Mouse (Mus musculus) liver, embryonic 13.5 days (tissue): Measurements from ENCODE around the gene Prkce. TPM values are rescaled to one million over a fixed set of nuclear protein-coding genes. Genes with fewer than 3 reads are reported as not detected.

Source experiments
- ATAC-seq: fragments of 200-750 bp; cut with Nextera tagmentation; 2 replicates; pipeline ENCODE4 v1.8.0; 2017; ENCODE audit warnings: low read depth, mild to moderate bottlenecking, moderate number of reproducible peaks, moderate library complexity
- DNase-seq: peaks from one replicate; pipeline ENCODE4 v3.0.0; 2022
- H3K27ac ChIP-seq: fragments of 300-500 bp; sonication (generic); 2 replicates; pipeline ENCODE4 v1.5.1; 2015; ENCODE audit warnings: moderate library complexity, mild to moderate bottlenecking, inconsistent platforms
- H3K27me3 ChIP-seq: fragments of 300-500 bp; sonication (generic); 2 replicates; pipeline ENCODE4 v1.6.1; 2015; ENCODE audit warnings: mild to moderate bottlenecking, inconsistent platforms
- H3K36me3 ChIP-seq: fragments of 300-500 bp; sonication (generic); 2 replicates; pipeline ENCODE4 v1.6.1; 2015; ENCODE audit warnings: mild to moderate bottlenecking, inconsistent platforms
- H3K4me1 ChIP-seq: fragments of 300-500 bp; sonication (generic); replicated peaks from 2 replicates; pipeline ENCODE4 v1.6.1; 2015; ENCODE audit warnings: inconsistent platforms
- H3K4me2 ChIP-seq: fragments of 300-500 bp; sonication (generic); 2 replicates; pipeline ENCODE4 v1.6.1; 2015; ENCODE audit warnings: inconsistent platforms, mild to moderate bottlenecking, moderate library complexity
- H3K4me3 ChIP-seq: fragments of 300-500 bp; sonication (generic); replicated peaks from 2 replicates; pipeline ENCODE4 v1.5.1; 2015; ENCODE audit warnings: mild to moderate bottlenecking, inconsistent platforms
- H3K9ac ChIP-seq: fragments of 300-500 bp; sonication (generic); 2 replicates; pipeline ENCODE4 v1.6.1; 2015; ENCODE audit warnings: mild to moderate bottlenecking, inconsistent platforms
- H3K9me3 ChIP-seq: fragments of 300-500 bp; sonication (generic); replicated peaks from 2 replicates; pipeline ENCODE4 v1.6.1; 2016; ENCODE audit warnings: inconsistent platforms
- WGBS: fragments of 180-500 bp; shearing (Covaris S2); methylation state at CpG from one replicate; pipeline ENCODE4 v1.1.7; 2015; ENCODE audit not compliant: insufficient replicate concordance; 5-methylcytosine and 5-hydroxymethylcytosine counted together
- polyA plus RNA-seq: library from polyadenylated mRNA; unstranded; fragments of >200 nt; fragmentation: Nextera tagmentation; extraction: Ambion mirVana; gene quantifications from 2 replicates; pipeline ENCODE4 v1.2.1, GENCODE M21; 2015

Prkce gene
- polyA plus RNA-seq, 1 experiment from 2014 or later: 0.90 TPM

DNA sequence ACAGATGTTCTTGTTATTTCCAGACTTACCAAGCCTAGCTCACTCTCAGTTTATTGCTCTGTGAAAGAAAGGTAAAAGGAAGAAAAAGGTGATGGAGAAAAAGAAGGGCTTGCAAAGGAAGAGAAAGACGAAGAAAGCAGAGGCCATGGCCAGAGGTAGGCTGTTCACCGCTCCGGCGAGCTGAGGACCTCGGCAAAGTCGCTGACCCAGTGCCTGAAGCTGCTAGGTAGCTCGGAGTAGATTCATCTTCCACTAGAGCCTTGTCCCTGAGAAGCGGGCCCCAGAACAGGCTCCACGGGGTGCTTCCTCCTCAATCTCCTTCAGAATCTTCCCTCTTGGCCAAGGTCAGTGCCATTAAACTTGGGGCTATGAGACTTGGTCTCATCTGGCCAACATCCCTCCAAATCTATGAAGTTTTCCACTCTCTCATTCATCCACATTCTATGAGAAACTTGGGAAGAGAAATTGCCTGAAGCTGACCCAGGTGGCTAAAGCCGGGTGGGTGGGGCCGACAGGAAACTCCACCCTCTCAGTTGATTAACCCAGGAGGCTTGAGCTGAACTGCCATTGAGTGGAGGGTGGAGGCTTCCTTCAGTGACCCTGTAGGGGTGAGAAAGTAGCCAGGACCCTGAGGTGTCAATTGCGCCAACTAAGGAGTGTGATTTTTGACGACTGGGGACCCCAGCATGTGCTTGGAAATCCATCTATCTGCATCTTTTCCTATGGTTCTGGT lies 502.2 kb downstream of the Prkce start:
- Histone ChIP-seq H3K4me3 (no peak overlapping the region), H3K36me3 (no peaks in the 10 kb centered on the region), H3K4me1 (no peaks in the 10 kb centered on the region), H3K27me3 (peaks cover 22% of the 10 kb centered on the region), H3K27ac (no peak overlapping the region), H3K9ac (no peak overlapping the region), H3K4me2 (no peak overlapping the region), H3K9me3 (no peaks in the 10 kb centered on the region)
- WGBS: 60% methylated on average over 13 of the region's 13 CpGs
- ATAC-seq (no peak), DNase-seq (no peak)

DNA sequence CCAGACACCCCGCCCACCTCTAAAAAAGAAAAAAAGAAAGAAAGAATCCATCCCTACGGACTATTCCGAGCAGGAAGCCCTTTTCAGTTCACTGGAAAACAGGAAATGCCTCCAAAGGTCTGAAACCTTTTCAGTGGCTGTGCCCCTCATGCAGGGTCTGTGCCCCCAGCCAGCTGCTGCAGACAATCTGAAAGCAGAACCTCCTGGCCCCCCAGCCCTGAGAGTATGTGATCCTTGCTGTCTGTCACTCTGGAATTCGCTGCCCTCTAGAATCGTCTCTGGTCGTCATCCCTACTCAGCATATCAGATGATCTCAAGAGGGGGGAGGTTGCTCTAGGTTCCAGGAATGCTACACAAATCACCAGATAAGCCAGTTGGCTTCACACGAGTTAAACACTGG lies 503.1 kb downstream of the Prkce start:
- DNase-seq (no peak), ATAC-seq (no peak)
- no peak overlapping the region for H3K9ac ChIP-seq
- H3K36me3 ChIP-seq: no peaks in the 10 kb centered on the region
- peaks cover 22% of the 10 kb centered on the region for H3K27me3 ChIP-seq
- no peaks in the 10 kb centered on the region for H3K9me3 ChIP-seq
- no peaks in the 10 kb centered on the region for H3K4me1 ChIP-seq
- no peak overlapping the region for H3K4me2 ChIP-seq
- no peak overlapping the region for H3K4me3 ChIP-seq
- WGBS: 16% methylated on average over 7 of the region's 7 CpGs
- H3K27ac ChIP-seq: no peak overlapping the region

DNA sequence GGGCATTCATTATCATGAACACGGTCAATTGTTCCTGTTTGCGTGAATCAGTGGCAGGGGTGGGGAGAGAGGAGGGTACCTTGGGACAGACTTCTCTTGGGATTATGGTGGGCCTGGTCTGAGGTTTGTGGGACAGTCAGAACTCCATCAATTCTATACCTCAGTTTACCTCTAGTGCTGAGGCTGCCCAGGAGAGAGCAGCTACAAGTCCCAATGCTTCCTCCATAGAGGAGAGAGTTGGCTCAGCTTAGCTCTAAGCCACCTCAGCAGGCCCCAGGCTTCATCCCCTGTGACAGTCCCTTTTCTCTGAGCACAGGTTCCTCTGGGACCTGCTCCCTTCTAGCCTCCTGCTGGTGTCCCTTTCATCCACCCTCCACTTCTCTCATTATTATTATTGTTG lies 507.4 kb downstream of the Prkce start:
- ATAC-seq: no peak
- WGBS: 23% methylated on average over 2 of the region's 2 CpGs
- no peak overlapping the region for H3K9ac ChIP-seq
- H3K9me3 ChIP-seq: no peaks in the 10 kb centered on the region
- no peaks in the 10 kb centered on the region for H3K4me1 ChIP-seq
- no peaks in the 10 kb centered on the region for H3K36me3 ChIP-seq
- H3K27me3 ChIP-seq: peaks cover 9% of the 10 kb centered on the region
- H3K4me2 ChIP-seq: no peak overlapping the region
- H3K4me3 ChIP-seq: no peak overlapping the region
- H3K27ac ChIP-seq: no peak overlapping the region
- no peak for DNase-seq

DNA sequence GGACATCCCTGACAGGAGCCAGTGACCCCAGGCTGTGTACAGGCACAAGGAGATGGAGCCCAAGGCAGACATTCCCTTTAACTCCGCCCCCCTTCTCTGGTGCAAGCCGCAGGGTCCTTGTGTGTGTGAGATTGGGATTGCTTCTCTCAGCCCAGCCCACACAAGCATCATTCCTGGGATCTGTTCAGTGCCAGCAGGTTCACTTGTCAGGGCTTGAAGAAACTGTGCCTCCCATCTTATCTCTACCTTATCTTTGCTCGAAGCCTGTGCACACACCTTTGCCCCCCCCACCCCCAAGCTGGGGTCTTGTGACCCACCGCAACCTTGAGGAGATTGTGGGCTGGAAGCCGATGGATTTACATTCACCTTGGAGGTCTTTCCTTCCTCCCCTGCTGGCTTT lies 508.8 kb downstream of the Prkce start:
- Histone ChIP-seq H3K4me1 (no peaks in the 10 kb centered on the region), H3K27me3 (no peaks in the 10 kb centered on the region), H3K27ac (no peak overlapping the region), H3K4me2 (no peak overlapping the region), H3K9ac (no peak overlapping the region), H3K9me3 (no peaks in the 10 kb centered on the region), H3K36me3 (no peaks in the 10 kb centered on the region), H3K4me3 (no peak overlapping the region)
- DNase-seq (no peak), ATAC-seq (no peak)
- WGBS: 55% methylated on average over 5 of the region's 5 CpGs

DNA sequence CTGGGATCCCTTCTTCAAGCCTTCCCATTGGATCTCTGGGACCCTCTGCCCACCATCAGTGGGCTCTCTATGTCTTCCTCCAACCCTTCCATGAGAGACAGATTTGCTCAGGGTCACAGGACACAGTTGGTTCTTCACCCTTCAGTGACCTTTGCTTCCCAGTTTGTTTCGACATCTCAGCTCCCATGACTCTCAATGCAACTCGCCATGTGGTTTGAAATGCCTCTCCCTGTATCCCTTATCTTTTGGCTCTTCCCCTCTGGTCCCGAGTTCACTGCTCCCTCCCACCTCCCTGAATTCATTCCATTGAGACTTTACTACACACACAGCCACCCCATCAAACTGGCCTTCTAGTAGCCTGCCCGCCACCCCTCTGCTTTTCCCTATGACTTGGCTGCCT lies 509.3 kb downstream of the Prkce start:
- ATAC-seq (no peak), DNase-seq (no peak)
- H3K27me3 ChIP-seq: no peaks in the 10 kb centered on the region
- no peaks in the 10 kb centered on the region for H3K9me3 ChIP-seq
- H3K27ac ChIP-seq: no peak overlapping the region
- no peaks in the 10 kb centered on the region for H3K4me1 ChIP-seq
- no peak overlapping the region for H3K4me2 ChIP-seq
- H3K36me3 ChIP-seq: no peaks in the 10 kb centered on the region
- H3K9ac ChIP-seq: no peak overlapping the region
- 43% methylated on average over 4 of the region's 4 CpGs for WGBS
- H3K4me3 ChIP-seq: no peak overlapping the region

DNA sequence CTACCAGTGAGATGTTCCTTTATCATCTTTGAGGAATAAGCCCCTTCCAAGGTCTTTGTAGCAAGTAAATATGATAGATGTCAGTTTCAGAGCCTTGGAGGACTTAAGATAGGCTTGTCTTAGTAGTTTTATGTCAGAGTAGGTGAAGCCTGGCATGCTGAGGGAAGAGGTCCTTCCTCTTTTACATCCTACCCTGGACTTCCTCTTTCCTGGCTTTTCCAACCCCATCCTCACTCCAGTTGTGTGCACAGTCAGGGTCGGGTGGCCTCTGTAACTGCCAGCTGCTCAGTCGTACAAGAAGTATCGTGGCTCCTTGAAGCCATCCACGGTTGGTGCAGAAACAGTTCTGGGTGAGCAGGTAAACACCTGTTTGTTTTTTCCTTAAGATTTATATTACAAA lies 517.7 kb downstream of the Prkce start:
- Histone ChIP-seq H3K9ac (no peak overlapping the region), H3K4me2 (no peak overlapping the region), H3K9me3 (no peaks in the 10 kb centered on the region), H3K4me3 (no peak overlapping the region), H3K4me1 (no peaks in the 10 kb centered on the region), H3K27ac (no peak overlapping the region), H3K27me3 (no peaks in the 10 kb centered on the region), H3K36me3 (no peaks in the 10 kb centered on the region)
- 42% methylated on average over 4 of the region's 4 CpGs for WGBS
- ATAC-seq (no peak), DNase-seq (no peak)

DNA sequence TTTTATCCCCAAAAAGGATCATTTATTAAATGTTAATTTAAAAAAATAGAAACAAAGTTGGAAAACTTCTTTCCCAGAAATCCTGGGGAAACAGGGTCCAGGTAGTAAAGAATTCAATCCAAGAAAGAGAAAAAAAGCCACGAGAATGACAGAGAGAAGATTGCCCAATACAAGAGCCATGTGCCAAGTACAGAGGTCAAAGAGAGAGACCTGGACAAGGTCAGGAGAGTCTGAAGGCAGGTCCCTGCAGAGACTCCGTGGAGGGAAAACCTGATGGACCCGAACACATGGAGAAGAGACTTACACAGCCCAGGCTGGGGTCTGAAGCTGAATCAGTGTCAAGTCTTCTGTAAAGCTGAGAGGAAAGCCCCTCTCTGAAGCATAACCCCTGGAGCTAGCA lies 519.4 kb downstream of the Prkce start:
- H3K4me2 ChIP-seq: no peak overlapping the region
- H3K27ac ChIP-seq: no peak overlapping the region
- H3K9ac ChIP-seq: no peak overlapping the region
- H3K27me3 ChIP-seq: no peaks in the 10 kb centered on the region
- DNase-seq (no peak), ATAC-seq (no peak)
- WGBS: 52% methylated on average over 3 of the region's 3 CpGs
- no peaks in the 10 kb centered on the region for H3K9me3 ChIP-seq
- H3K4me3 ChIP-seq: no peak overlapping the region
- no peaks in the 10 kb centered on the region for H3K4me1 ChIP-seq
- no peaks in the 10 kb centered on the region for H3K36me3 ChIP-seq

DNA sequence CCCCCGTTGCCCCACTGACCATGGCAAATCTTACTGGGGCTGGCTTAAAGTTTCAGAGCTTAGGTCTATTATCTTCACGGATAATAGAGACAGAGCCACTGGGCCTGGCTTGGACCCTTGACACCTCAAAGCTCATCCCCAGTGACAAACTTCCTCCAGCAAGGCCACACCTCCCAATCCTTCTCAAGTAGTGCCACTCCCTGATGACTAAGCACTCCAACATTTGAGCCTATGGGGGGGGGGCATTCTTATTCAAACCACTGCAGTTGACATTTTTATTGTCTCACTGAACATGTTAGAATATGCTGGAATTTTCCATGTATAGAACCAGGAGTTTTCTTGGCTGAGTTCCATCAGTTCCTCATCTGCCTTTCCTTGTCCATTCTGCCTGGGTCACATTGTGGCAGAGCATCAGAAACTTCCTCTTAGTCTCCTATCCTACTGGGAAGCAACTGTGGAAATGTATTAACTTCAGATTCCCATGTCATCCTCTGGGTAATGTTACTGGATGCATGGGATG lies 523.3 kb downstream of the Prkce start:
- H3K9ac ChIP-seq: no peak overlapping the region
- H3K4me3 ChIP-seq: no peak overlapping the region
- no peaks in the 10 kb centered on the region for H3K36me3 ChIP-seq
- H3K9me3 ChIP-seq: no peaks in the 10 kb centered on the region
- ATAC-seq (no peak), DNase-seq (no peak)
- WGBS: 73% methylated on average over 2 of the region's 2 CpGs
- H3K27me3 ChIP-seq: no peaks in the 10 kb centered on the region
- H3K4me2 ChIP-seq: no peak overlapping the region
- no peaks in the 10 kb centered on the region for H3K4me1 ChIP-seq
- no peak overlapping the region for H3K27ac ChIP-seq

DNA sequence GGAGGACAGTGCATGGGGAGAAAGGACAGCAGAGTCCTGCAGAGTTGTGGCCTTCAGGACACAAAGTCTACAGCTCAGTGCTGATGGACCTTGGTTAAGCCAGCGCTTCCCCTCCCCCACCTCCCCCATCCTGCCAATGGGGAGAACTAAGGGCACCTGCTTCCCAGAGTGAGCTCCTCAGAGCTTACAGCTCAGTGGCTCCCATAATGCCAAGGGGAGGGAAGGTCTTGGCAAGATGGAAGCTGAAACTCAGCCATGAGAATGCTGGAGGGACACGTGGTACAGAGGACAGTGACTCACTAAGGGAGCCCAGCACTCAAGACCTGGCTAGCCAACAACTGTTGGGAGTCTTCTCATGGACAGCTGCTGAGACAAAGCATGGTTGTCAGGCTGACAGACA lies 530.2 kb downstream of the Prkce start:
- H3K4me2 ChIP-seq: no peak overlapping the region
- 75% methylated on average over 2 of the region's 2 CpGs for WGBS

DNA sequence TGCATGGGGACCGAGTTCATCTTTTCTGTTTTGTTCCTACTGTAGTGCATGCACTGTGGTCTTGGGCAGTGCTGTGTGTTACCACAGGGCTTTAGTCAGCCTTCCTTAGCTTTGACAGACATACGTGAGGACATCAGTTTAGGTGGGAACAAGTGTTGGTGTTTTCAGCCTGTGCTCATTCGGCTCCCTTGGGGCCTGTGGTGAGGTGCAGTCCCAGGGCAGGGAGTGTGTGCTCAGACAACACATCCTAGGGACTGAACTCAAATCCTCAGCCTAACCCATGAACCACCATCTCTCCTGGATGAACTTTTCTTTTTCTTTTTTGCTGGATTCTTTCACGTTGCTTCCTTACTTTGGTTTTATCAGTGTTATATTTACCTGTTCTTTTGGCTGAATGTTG lies 535.8 kb downstream of the Prkce start:
- WGBS: 55% methylated on average over 4 of the region's 4 CpGs
- no peak for ATAC-seq

More for the DNA sequence above, 530.2 kb downstream of the Prkce start:
- Histone ChIP-seq H3K27me3 (no peaks in the 10 kb centered on the region), H3K9me3 (no peaks in the 10 kb centered on the region), H3K4me1 (no peaks in the 10 kb centered on the region), H3K27ac (no peak overlapping the region), H3K36me3 (no peaks in the 10 kb centered on the region), H3K4me3 (no peak overlapping the region), H3K9ac (no peak overlapping the region)
- ATAC-seq (no peak), DNase-seq (no peak)

DNA sequence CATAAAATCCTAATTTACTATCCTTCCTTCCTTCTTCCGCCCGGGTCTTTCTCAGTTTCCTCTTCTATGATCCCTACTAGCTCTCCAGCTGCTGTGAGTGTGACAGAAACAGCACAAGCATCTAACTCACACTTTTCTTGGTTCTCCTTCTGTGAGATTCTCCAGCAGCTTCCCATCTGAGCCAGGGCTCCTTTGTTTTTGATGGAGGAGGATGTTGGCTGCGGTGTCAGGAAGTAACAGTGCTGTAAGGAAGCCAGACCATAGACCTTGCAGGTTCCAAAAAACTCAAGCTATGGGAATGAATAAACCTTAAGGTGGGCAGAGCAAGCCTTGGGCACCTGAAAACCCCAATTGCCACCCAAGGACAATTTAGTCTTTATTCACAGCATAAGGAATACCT lies 537.7 kb downstream of the Prkce start:
- Histone ChIP-seq H3K36me3 (no peaks in the 10 kb centered on the region), H3K9me3 (no peaks in the 10 kb centered on the region), H3K4me2 (no peak overlapping the region), H3K27me3 (0 out of 2 replicates have a peak, but pooled peaks cover 3% of the 10 kb centered on the region), H3K27ac (no peak overlapping the region), H3K4me1 (no peaks in the 10 kb centered on the region), H3K4me3 (no peak overlapping the region), H3K9ac (no peak overlapping the region)
- ATAC-seq: no peak
- WGBS: 54% methylated on average over 3 of the region's 3 CpGs
- DNase-seq: no peak

More for the DNA sequence above, 535.8 kb downstream of the Prkce start:
- no peak overlapping the region for H3K4me2 ChIP-seq
- no peak overlapping the region for H3K9ac ChIP-seq
- H3K27ac ChIP-seq: no peak overlapping the region
- H3K36me3 ChIP-seq: no peaks in the 10 kb centered on the region
- H3K27me3 ChIP-seq: 0 out of 2 replicates have a peak, but pooled peaks cover 3% of the 10 kb centered on the region
- no peak overlapping the region for H3K4me3 ChIP-seq
- H3K4me1 ChIP-seq: no peaks in the 10 kb centered on the region
- DNase-seq: no peak
- H3K9me3 ChIP-seq: no peaks in the 10 kb centered on the region

DNA sequence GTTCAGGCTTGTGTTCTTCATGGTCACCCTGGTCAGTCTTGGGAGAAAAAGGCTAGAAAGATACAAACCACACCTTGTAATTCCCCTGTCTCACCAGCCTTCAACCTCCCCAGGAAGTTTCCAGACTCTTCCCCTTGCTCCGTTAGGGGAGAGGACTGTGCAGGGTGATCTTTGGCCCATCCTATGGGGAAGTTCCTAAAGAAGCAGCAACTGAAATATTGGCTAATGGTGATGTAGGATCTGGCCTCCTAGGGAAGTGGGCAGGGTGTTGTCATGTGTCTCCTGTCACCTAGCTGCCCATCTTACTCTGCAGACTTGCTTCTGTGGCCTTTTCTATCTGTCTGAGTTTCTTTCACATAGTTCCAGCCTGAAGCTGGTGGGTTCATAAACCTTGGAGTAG lies 538.9 kb downstream of the Prkce start:
- H3K36me3 ChIP-seq: no peaks in the 10 kb centered on the region
- DNase-seq: no peak
- 28% methylated on average over 1 of the region's 1 CpGs for WGBS
- no peak overlapping the region for H3K4me3 ChIP-seq
- H3K27ac ChIP-seq: no peak overlapping the region
- 0 out of 2 replicates have a peak, but pooled peaks cover 3% of the 10 kb centered on the region for H3K27me3 ChIP-seq
- no peaks in the 10 kb centered on the region for H3K4me1 ChIP-seq
- H3K9ac ChIP-seq: no peak overlapping the region
- no peak overlapping the region for H3K4me2 ChIP-seq
- ATAC-seq: no peak
- H3K9me3 ChIP-seq: no peaks in the 10 kb centered on the region
